Mouse (Mus musculus): ENCODE data around the gene Zfp287.
"Not testable (repeated sequence)": the region's sequence is repeated elsewhere in the genome, so short reads cannot be mapped to it uniquely, and the experiment has no call there.

The Zfp287 gene

DNA sequence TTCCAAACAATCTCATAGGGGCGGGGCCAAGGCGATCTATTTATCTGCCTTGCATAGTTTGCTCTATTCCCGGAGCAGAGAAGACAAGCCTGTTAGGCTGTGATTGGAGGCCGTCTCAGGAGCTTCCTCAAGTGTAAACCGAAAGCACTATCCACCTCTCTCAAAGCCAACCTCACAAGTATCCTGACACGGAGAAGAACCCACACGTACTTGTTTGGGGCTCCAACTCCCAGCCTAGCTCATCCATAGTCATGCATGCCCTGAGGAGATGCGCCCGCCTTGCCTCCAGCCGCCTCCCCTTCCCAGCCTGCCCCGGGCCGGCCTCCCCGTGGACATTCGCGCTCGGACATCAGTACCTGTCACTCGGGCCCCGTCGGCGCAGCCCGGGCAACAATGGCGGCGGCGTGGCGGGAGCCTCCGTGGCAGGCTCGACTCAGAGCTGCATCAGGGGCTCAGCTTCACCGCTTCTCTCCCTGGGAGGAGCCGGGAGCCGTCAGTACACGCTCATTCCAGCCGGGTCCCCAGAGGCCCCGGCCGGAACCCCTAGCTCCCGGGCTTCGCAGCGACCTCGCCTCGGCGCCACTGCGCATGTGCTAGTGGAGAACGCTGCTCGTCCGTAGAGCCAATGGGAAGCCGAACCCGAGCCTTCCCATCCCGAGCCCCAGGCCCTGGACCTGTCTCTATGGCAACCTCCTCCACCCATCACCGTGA, at the start of gene Zfp287:
TSS of gene Zfp287 (minus strand) at position 595 of the 711 bp plus-strand sequence.
- DNase-seq (ENCODE audit: low read depth, low spot score): no peak

DNA sequence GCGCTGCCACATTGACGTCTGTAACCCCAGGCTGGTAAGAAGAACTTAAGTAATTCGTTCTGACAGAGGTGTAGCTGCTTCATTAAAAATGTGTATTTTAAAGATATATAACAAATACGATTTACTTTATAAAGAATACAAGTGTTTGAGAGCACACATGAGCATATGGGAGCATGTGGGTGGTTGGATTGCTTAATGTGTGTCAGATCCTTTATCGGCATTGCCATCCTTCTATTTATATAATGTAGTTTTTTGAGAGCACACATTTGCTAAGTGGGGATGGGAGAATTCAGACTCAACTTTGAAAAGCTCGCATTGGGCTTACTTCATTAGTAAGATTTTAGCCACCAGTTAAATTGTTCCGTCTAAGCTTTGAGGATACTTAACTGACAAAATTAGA, 44.8 kb upstream of the Zfp287 start:
- no peak for DNase-seq (ENCODE audit: low read depth, low spot score)

GRCm38 (mm10) chr11:62760755-62761457, 29.2 kb upstream of the Zfp287 start:
- DNase-seq (ENCODE audit: low read depth, low spot score): no peak

- no peak for DNase-seq (ENCODE audit: low read depth, low spot score)
These were observed 26.8 kb upstream of the Zfp287 start for GRCm38 (mm10) chr11:62758491-62758890.

DNA sequence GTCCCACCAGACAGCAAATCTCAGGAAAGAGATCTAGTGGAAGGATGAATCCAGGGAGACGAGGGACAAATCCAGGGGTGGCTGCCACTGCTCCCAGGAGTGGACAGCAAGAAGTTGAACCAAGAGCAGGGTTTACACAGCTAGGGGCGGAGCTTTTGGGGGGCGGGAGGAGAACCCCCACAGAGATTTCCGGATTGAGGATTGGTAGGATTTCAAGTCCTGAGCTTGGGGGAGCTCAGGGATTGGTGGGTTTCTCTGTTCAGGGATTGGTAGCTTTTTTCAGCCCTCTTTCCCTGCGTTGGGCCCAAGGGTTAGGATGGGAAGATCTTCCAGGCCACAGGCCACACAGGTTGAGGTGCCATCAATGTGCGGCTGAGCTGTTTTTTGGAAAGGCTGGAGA, 26.2 kb upstream of the Zfp287 start:
- no peak for DNase-seq (ENCODE audit: low read depth, low spot score)

DNA sequence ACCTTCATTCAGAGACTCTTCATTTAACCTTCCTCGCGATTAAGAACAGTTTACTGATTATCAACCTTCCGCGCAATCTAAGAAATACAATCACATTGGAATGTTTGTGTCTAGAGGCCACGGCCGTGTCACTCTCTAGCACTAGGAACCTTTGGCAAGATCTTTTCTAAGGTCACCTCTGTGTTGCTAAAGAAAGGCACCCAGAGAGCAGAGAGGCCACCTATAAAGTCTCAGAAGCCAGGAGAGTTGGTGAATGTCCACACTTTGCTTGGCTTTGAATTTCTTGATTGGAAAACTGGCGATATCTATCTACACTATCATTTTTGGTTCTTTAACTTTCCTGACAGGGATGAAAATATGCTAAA, 25.4 kb upstream of the Zfp287 start:
- no peak for DNase-seq (ENCODE audit: low read depth, low spot score)

- no peak for DNase-seq (ENCODE audit: low read depth, low spot score)
These were observed 24.9 kb upstream of the Zfp287 start for GRCm38 (mm10) chr11:62756456-62757142.

DNA sequence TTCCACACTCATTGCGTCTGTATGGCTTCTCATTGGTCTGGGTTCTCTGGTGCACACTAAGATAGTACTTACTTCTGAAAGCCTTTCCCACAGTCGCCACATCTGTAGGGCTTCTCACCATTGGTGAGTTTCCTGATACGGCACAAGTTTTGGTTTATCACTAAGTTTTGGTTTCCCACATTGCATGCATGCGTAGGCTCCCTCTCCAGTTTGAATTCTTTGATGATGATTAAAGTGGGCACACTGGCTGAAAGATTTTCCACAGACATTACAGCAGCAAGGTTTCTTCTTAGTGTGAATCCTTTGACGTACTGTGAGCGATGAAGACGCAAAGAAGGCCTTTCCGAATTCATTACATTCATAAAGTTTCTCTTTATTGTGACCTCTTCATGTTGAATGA, 21.1 kb upstream of the Zfp287 start, which contains the start of gene Gm10428:
TSS of gene Gm10428 (plus strand) at position 321 of the 400 bp plus-strand sequence.
- no peak for DNase-seq (ENCODE audit: low read depth, low spot score)

GRCm38 (mm10) chr11:62752191-62752590, 20.5 kb upstream of the Zfp287 start:
- no peak for DNase-seq (ENCODE audit: low read depth, low spot score)

DNA sequence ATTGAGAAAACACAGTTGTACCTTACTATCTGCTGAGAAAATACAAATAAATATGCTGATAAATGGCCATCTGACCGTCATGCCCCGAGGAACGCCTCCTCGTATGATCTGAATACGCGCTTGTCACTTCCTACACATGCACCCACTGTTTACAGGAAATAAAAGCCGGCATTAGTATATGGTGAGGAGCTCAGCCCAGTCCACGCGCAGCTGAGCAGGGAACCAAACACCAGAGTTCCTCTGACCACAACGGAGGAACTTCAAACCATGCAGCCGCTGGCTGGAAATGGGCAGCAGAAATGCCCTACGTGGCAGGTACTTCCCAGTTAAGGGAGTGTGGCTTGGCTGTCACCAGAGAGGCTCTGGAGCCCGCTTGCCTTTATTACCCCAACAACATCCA, 17.7 kb upstream of the Zfp287 start:
- not testable (repeated sequence) for DNase-seq (ENCODE audit: low read depth, low spot score)

- DNase-seq (ENCODE audit: low read depth, low spot score): no peak
These were observed 16.4 kb upstream of the Zfp287 start for GRCm38 (mm10) chr11:62748062-62748461.

GRCm38 (mm10) chr11:62747227-62747626, 15.5 kb upstream of the Zfp287 start:
- DNase-seq (ENCODE audit: low read depth, low spot score): no peak

DNA sequence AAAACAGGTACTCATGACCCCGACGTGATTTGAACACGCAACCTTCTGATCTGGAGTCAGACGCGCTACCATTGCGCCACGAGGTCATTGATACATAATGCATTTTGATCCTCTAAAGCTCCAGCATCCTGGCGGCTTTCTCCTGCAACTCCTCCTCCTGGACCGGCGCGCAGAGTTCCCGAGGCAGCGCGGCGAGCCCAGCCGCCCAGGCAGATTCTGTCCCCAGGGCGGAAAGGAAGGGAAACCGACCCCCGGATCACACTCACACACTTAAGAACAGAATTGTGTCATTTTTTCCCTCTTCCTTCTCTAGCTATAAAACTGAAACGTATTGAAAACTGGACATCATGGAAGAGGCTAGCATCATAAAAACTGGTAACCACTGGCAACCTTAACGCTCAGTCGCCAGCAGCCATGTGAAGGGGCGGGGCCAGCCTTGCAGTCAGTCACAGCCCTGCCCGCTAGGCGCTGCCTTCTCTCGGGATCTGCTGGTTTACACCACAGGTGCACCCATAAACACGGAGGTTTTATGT, 14.4 kb upstream of the Zfp287 start:
- no peak for DNase-seq (ENCODE audit: low read depth, low spot score)

DNA sequence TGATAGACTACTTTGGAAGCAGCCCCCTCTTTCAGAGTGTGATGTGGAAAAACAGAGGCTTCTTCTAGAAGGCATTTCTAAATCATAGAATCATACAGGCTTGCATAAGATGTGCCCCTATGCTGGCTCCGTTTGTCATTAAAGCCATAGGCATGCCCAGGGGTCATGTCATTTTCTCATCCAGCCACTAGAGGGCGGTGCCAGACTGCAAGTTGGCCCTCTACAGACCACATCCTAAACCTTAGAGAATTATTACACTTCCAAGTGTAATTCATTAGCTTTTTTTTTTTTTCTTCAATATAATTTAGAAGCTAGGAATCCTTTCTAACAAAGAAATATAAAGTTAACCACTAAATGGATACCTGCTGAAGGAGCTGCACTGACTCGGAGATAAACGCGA, 12.4 kb upstream of the Zfp287 start:
- no peak for DNase-seq (ENCODE audit: low read depth, low spot score)

GRCm38 (mm10) chr11:62742261-62742957, 10.7 kb upstream of the Zfp287 start:
- no peak for DNase-seq (ENCODE audit: low read depth, low spot score)

GRCm38 (mm10) chr11:62741186-62741585, 9.5 kb upstream of the Zfp287 start:
- DNase-seq (ENCODE audit: low read depth, low spot score): no peak

DNA sequence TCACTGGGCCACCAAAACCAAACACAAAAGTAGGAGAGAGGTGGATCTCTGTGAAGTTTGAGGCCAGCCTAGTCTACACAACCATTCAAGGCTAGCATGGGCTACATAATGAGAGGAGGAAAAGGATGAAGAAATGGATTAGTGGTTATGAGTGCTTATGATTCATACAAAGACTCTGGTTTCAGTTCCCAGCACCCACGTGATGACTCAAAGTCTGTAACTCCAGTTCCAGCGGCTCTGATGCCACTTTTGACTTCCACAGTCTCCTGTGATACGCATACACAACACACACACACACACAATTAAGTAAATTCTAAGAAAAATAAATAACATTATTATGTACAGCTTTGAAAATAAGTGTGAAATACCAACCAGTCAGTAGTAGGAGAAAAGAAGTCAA, 960 bp upstream of the Zfp287 start:
- DNase-seq (ENCODE audit: low read depth, low spot score): no peak

- no peak for DNase-seq (ENCODE audit: low read depth, low spot score)
These were observed 300 bp upstream of the Zfp287 start for GRCm38 (mm10) chr11:62732022-62732387.

- DNase-seq (ENCODE audit: low read depth, low spot score): no peak
These were observed 3.4 kb downstream of the Zfp287 start for GRCm38 (mm10) chr11:62728276-62728675.

GRCm38 (mm10) chr11:62710657-62711056, 21.0 kb downstream of the Zfp287 start:
- no peak for DNase-seq (ENCODE audit: low read depth, low spot score)

DNA sequence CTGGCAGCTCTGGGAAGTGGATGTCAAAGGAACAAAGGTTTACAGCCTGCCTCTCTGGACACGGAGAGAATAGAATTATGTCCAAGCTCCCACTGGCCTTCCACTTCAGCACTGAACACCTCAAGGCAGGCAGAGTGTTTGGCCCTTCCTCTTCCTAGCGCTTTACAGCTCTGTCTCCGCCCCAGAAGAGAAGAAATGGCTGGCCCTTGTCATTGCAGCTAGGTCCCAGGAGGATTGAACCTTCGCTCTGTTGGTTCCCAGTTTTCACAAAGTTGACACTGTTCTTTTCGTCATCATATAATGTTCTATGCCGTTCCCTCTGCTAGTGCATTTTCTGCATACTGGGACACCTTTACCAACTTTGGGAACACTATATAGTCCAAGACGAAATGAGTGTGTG, 23.5 kb downstream of the Zfp287 start:
- no peak for DNase-seq (ENCODE audit: low read depth, low spot score)

DNA sequence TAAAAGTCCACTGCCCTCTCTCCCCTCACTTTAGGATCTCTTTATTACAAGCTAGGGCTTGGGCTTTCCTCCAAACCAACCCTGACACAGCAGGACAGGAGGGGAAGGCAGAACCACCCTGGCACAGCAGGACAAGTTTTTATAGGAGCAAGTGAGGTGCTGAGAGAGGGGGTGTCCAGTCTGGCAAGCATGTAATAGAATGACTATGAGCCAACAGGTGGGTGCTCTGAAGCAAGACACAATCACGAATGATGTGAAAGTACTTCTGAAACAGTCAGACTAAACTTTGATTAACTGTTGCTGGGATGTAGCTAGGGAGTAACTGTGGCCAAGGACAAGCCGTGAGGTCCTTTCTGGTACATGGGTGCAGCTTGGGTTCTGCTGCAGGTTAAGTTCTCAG, 25.6 kb downstream of the Zfp287 start:
- no peak for DNase-seq (ENCODE audit: low read depth, low spot score)
